Mouse (Mus musculus) liver, embryonic 14.5 days (tissue): ENCODE measurements around the gene Cep85l.

Experiments
- CTCF ChIP-seq: IDR thresholded peaks from 2 replicates; pipeline ENCODE4 v1.5.1; 2016; ENCODE audit warnings: antibody characterized with exemption, low read depth, control low read depth
- EP300 ChIP-seq: IDR thresholded peaks from 2 replicates; pipeline ENCODE4 v1.6.1; 2016; ENCODE audit warnings: antibody characterized with exemption, low read depth

DNA sequence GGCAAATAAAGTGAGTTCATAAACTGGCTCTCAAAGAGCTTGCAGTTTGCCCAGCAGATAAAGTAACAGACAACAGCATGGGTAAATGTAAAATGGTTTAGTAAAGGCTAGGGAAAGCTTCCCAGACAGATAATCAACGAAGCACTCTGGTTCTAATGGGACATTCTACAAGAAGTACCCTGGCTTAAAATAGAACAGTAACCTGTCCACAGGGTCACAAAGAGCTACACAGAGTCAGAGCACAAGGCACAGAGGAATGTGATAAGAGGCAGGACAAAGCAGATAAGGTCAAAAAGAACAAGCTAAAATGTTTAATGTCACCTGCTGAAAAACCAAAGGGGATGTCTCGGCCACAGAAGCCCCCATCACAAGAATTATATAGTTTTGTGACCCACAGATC is 47.0 kb downstream of the Cep85l start:
- TF ChIP-seq EP300: no peak
- no peak for TF ChIP-seq CTCF
